Mouse (Mus musculus) ES-Bruce4 (cell line): Measurements from ENCODE around the gene Vwa5b1.

Experiments
- CTCF ChIP-seq: IDR thresholded peaks from one replicate; pipeline ENCODE4 v1.8.1; 2011; ENCODE audit warnings: low read depth, low read length
- EP300 ChIP-seq: IDR thresholded peaks from 2 replicates; pipeline ENCODE4 v1.6.1; 2011; ENCODE audit warnings: low read depth, low read length; ENCODE audit not compliant: insufficient read depth
- POLR2A ChIP-seq: IDR thresholded peaks from one replicate; pipeline ENCODE4 v1.8.1; 2011; ENCODE audit warnings: low read length; ENCODE audit not compliant: insufficient read depth

GRCm38 (mm10) chr4:138538084-138538449 is 97.6 kb downstream of the Vwa5b1 start:
- TF ChIP-seq CTCF (no peak), POLR2A (no peak), EP300 (no peak)
